Mouse (Mus musculus) urinary bladder, postnatal 10 days (tissue): Measurements from ENCODE around the gene Syne3.
A peak's percentile ranks its signal among the peaks of the same experiment; 100 is the strongest.

Experiments used
- DNase-seq: peaks from one replicate; pipeline ENCODE4 v3.0.0; 2022; ENCODE audit warnings: low spot score

Gene Syne3

DNA sequence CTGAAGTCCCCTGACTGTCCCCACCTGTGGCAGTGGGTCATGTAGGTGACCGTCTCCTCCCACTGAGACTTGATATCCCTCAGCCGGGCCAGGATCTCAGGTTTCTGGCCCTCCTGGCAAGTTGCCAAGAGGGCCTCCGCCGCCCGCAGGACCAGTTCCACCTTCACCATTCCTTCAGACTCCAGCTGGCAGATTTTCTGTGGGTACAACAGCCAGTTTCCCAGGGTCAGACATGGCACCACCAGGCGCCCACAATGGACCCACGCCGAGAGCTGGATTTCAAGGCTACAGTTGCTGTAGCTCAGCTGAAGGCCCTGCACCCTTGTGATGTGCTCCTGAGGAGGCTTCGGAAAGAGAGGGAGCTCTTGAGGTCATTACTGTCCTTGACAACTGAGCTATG, 40.4 kb downstream of the Syne3 start:
- no peak for DNase-seq

- DNase-seq, result no peak
Measured at GRCm38 (mm10) chr12:104964953-104965911, 44.4 kb downstream of the Syne3 start.

DNA sequence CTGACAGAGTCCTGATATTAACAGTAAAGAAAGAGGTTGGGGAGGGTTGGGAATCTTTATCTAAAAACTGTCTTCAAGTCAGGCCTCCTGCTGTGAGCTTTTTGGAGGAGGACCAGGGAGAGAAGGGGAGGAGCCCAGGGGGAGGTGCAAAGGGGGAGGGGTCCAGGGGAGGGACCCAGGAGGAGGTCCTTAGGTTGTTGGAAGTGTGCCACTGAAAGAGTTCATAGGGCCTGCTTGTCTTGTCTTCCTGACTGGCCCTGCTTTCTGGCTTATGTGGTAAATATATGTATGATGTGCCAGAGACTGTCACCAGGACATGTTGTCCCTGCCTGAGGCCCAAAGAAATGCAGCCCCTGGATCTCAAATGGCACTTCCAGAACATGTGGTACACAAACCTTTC, 49.2 kb downstream of the Syne3 start:
- no peak for DNase-seq

GRCm38 (mm10) chr12:104959966-104960365, 49.6 kb downstream of the Syne3 start:
- no peak for DNase-seq

DNA sequence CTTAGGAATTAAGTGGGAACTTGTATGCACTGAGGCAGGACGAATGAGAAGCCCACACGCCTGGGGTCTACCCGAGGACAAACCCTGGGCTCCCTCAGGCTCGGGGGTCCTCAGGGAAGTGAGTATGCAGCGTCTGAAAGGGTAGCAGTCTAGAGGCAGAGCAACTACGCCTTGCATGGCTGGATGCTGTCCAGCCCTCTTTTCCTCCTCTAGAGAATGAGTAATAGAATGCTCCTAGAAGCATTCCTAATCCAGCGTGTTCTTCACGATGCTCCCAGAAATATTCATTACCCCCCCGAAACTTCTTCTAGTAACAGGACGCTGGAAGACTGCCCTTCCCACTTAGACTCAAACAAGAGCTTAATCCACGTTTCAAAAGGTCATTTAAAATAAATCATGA, 51.3 kb downstream of the Syne3 start:
- DNase-seq, result no peak

- DNase-seq, result no peak
Measured at GRCm38 (mm10) chr12:104957165-104957564, 52.4 kb downstream of the Syne3 start.

GRCm38 (mm10) chr12:104956406-104956805, 53.2 kb downstream of the Syne3 start:
- no peak for DNase-seq

DNA sequence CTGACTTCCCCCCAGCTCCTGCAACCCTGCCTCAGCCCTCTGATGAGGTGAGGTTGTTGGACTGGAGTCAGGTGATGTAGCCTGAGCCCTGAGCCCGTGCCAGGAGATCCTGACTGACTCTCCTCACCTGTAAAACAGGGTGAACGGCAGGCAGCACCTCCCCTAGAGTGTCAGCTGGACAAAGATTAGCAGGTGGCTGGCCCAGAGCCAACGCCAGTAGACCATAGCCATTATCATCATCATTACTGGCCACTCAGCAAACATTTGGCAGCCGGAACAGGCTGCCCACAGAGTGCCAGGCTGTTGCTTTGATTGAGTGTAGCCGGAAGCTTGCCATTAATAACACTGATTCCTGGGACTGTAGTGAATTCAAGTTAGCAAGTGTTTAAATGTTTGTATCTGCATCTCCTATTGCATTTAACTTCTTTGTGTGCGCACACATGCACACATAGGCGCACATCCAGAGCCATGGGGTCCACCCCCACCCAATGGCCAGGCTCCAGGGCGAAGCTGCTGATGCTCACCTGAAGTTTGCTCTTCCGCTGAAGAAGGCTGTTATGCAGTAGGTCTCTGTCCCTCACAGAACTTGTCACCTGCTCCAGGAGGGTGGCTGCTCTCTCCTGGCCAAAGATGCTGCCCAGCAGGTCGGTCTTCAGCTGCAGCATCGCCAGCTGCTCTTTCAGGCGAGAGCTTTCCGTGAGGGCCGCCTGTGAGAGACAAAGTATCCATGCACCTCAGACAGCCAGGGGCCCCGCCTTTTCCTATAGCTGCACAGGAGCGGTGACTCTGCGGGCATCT, 54.4 kb downstream of the Syne3 start:
- DNase-seq, result no peak

- no peak for DNase-seq
Measured at GRCm38 (mm10) chr12:104953941-104954340, 55.7 kb downstream of the Syne3 start.

DNA sequence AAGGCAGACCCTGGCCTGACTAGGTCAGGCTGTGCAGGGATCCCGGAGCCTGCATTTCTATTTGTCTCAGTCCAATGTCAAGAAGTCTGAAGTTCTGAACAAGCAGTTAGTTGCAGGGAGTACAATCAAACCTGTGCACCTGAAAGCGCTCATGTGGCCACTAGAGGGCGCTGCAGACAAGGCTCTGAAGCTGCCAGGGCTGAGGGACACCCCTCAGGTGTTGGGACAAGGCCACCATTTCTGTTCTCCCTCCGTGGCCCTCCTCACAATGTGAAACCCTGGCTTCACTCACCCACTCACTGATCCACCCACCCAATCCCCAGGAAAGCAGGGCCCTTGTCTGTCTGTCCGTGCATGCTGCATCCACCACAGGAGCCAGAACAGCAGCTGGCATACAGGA, 57.2 kb downstream of the Syne3 start:
- DNase-seq, result peak; percentile 43

DNA sequence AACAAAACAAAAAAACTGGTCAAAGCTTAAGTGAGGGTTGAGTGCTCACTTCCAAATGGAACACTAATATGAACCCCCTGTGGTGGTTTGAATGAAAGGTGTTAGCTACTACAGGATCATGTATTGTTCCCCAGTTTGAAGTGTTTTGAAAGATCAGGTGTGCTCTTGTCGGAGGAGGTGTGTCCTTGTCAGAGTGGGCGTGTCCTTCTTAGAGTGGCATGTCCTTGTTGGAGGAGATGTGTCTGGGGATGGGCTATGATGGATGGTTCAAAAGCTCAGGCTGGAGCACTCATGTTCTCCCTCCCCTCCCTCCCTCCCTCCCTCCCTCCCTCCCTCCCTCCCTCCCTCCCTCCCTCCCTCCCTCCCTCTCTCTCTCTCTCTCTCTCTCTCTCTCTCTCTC, 61.7 kb downstream of the Syne3 start:
- no peak for DNase-seq

DNA sequence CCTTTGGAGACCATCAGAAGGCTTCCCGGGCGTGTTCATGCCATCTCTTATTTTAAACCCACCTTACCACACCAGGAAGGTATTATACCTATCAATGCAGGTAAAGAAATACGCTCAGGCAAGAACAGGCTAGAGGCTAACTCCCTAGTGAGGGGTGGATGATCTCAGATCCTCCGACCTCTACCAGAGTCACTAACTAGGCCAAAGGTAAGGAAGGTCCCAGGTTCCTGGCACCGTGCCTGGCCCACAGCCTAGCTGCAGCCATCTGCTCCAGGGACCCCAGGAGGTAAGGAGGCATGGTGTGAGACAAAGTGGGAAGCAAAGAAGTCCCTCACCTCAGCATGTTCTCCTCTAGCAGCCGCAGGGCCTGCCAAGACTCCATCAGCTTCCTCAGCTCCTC, 63.4 kb downstream of the Syne3 start:
- no peak for DNase-seq

GRCm38 (mm10) chr12:104940466-104940865, 69.1 kb downstream of the Syne3 start:
- no peak for DNase-seq

- no peak for DNase-seq
Measured at GRCm38 (mm10) chr12:104940027-104940386, 69.6 kb downstream of the Syne3 start.

- DNase-seq, result peak; percentile 30
Measured at GRCm38 (mm10) chr12:104939372-104940026, 70.1 kb downstream of the Syne3 start.

- no peak for DNase-seq
Measured at GRCm38 (mm10) chr12:104938935-104939334, 70.7 kb downstream of the Syne3 start.

DNA sequence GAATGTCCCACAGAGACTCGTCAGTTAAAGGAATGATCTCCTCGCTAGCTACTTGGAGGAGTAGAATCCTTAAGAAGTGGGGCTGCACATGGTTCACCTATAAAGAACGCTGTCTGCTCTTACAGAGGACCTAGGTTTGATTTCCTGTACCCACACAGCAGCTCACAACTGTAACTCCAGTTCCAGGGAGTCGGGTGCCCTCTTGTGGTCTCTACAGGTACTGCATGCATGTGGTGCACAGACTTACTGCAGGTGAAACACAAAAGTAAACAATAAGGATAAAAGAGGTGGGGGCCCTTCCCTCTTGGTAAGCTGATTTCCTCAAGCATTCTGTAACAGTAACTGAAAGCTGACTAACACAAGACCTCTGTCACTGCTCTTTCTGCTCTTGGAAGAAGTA, 73.4 kb downstream of the Syne3 start:
- no peak for DNase-seq

DNA sequence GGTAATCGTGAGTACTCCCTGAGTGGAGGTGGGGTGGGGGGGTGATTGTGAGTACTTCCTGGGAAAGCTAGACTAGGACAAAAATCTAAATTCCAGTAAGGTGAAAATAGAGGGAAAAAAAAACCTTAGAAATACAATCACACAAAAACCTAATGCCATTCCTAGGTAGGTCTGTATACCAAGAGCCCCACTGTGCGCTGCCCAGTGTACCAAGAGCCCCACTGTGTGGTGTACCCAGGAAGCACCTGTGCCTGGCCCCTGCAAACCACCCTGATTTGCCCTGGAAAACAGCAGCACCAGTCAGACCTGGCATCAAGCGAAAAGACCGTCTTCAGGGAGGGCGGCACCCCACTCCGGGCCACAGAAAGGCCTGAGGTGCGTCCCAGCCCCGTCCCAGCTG, 74.5 kb downstream of the Syne3 start:
- no peak for DNase-seq

GRCm38 (mm10) chr12:104933800-104934199, 75.8 kb downstream of the Syne3 start:
- no peak for DNase-seq

DNA sequence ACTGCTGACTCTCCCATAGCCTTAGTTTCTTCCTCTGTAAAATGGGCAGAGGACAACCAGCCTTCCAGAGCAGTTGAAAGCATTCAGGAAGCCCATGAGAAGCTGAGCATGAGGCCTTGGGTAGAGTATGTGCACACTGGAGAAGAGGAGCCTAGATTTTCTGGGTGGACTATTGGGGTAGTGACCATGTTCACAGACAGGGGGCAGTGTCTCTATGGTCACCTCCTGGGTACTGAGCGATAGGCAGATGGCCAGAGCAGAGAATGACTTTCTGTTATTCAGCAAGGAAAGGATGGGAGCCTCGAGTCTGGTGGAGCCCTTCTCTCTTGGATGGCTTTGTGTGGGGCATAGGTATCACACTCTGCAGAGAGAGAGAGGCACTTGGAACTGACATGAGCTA, 76.4 kb downstream of the Syne3 start:
- no peak for DNase-seq

DNA sequence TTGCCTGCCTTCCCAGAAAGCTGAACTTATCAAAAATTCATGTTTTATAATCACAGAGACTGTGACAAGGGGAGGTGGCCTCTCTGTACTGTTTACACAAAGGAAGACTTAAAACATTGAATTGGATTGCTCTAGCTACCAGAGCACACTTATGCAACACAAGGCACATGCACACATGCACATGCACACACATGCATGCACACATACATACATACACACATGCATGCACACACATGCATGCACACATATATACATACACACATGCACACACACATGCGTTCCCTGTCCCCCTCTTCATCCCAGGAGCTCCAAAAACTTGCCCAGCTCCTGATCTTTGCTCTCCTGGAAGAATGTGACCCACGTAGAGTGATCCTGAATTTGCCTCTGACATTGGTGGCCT, 83.8 kb downstream of the Syne3 start:
- DNase-seq, result no peak

- no peak for DNase-seq
Measured at GRCm38 (mm10) chr12:104925035-104925434, 84.6 kb downstream of the Syne3 start.

DNA sequence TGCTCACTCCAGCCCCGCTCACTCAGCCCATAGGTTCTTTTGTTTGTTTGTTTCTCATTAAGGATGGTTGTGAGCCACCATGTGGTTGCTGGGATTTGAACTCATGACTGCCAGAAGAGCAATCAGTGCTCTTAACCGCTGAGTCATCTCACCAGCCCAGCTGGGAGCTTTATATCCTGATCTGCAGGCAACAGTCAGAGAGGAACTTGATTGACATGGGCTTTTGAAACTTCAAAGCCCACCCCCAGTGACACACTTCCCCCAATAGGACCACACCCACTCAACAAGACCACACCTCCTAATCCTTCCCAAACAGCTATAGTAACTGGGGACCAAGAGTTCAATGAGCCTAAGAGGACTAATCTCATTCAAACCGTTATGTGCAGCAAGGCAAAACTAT, 85.1 kb downstream of the Syne3 start:
- DNase-seq, result no peak
